Mouse (Mus musculus): ENCODE measurements at regions not wholly inside any gene's neighbourhood (a gene's known extent, or its start where the extent isn't known, plus 50 kb on each side); places are given as distances from the start of the nearest gene placed in this dataset.

DNA sequence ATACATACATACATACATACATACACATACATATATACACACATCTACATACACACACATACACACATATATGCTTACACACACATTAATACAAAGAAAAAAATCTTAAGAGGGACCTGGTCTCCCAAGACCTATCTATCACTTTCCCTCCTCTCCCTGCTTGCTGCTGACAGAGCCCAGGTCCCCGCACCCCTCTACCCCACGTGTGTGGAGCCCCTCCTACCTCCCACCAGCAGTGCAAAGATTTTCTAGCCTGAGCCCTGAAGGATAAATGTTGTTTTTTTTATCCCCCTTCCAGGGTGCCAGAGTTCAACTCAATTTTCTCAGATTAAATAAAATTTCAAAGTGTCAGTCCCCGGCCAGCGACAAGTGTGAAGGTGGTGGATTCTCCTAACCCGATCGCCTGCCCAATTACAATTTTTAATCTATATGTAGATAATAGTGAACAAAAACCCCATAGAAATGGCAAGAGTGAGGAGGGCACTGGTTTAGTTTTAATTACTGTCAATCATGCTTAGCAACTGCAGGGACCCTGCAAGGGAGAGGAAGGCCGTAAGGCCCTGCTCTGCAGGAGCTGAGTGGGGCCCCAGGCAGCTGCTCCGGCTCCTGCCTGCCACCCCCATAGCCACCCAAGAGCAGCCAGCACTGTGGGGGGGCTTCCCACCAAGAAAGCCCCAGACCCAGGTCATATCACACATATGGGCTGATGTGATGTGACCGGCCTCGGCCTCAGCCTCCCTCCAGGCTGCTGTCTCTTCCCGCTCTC lies 85.7 kb downstream of the Cryba4 start:
- TF ChIP-seq CTCF (IDR thresholded peaks at IDR 0.05; ENCODE audit: low read depth, low read length) = no peak
- no peak for TF ChIP-seq POLR2A (IDR thresholded peaks at IDR 0.05; ENCODE audit: borderline replicate concordance, low read depth, low read length)

Measured in bone marrow macrophage, adult 2 months (primary cell).